Mouse (Mus musculus): ENCODE results near the gene Ttc21b.

DNA sequence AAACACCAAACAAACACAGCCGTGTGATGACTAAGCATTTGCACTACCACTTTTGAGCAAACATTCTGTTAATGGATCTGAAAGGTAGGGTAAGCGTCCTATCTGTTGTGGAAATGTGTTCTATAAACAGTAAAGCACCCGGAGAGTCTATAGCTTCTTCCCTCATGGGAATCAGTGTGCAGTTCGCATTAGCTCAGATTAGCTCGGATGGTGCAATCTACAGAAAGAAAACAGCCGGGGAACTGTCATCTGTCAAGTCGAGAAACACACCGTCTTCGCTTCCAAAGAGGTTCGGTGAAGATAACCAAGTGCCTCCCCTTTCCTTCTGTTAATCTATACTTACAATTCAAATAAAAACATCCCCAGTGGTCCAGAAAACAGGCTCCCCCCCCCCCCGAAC, 85.7 kb downstream of the Ttc21b start:
- no peak for TF ChIP-seq POLR2A (IDR thresholded peaks at IDR 0.05; ENCODE audit: control insufficient read depth, low read depth, low read length)
- TF ChIP-seq CTCF (IDR thresholded peaks at IDR 0.05; ENCODE audit: control insufficient read depth, insufficient read depth, insufficient replicate concordance, low read depth, low read length): no peak
